Mouse (Mus musculus) lung, postnatal 0 days (tissue): ENCODE measurements around the gene Tmem121b. TPM values are rescaled to one million over a fixed set of nuclear protein-coding genes. Genes with fewer than 3 reads are reported as not detected.

Experiments
- ATAC-seq: fragments of 200-750 bp; cut with Nextera tagmentation; 2 replicates; pipeline ENCODE4 v1.8.0; 2017; ENCODE audit warnings: moderate library complexity
- DNase-seq: peaks from one replicate; pipeline ENCODE4 v3.0.0-alpha.2; 2016; ENCODE audit warnings: low spot score
- H3K27ac ChIP-seq: fragments of 300-500 bp; sonication (generic); 2 replicates; pipeline ENCODE4 v1.5.1; 2014; ENCODE audit warnings: antibody characterized with exemption, mild to moderate bottlenecking, low read length, mixed read lengths
- H3K27me3 ChIP-seq: fragments of 300-500 bp; sonication (generic); replicated peaks from 2 replicates; pipeline ENCODE4 v1.6.1; 2014; ENCODE audit warnings: low read length, mixed read lengths; ENCODE audit not compliant: insufficient read depth
- H3K36me3 ChIP-seq: fragments of 300-500 bp; sonication (generic); 2 replicates; pipeline ENCODE4 v1.6.1; 2014; ENCODE audit warnings: low read length, mixed read lengths; ENCODE audit not compliant: insufficient read depth
- H3K4me1 ChIP-seq: fragments of 300-500 bp; sonication (generic); 2 replicates; pipeline ENCODE4 v1.6.1; 2014; ENCODE audit warnings: antibody characterized with exemption, low read depth, low read length, mixed read lengths; ENCODE audit not compliant: insufficient read depth
- H3K4me2 ChIP-seq: fragments of 300-500 bp; sonication (generic); replicated peaks from 2 replicates; pipeline ENCODE4 v1.6.1; 2014; ENCODE audit warnings: low read depth, mild to moderate bottlenecking, low read length, moderate library complexity, mixed read lengths
- H3K4me3 ChIP-seq: fragments of 300-500 bp; sonication (generic); 2 replicates; pipeline ENCODE4 v1.5.1; 2014; ENCODE audit warnings: low read depth, low read length
- H3K9ac ChIP-seq: fragments of 300-500 bp; sonication (generic); replicated peaks from 2 replicates; pipeline ENCODE4 v1.6.1; 2014; ENCODE audit warnings: low read depth, mild to moderate bottlenecking
- H3K9me3 ChIP-seq: fragments of 300-500 bp; sonication (generic); 2 replicates; pipeline ENCODE4 v1.6.1; 2016; ENCODE audit warnings: low read length, mixed read lengths
- CTCF ChIP-seq: IDR thresholded peaks from 2 replicates; pipeline ENCODE4 v1.5.1; 2016; ENCODE audit warnings: antibody characterized with exemption, mild to moderate bottlenecking
- EP300 ChIP-seq: IDR thresholded peaks from 2 replicates; pipeline ENCODE4 v1.6.1; 2016; ENCODE audit warnings: antibody characterized with exemption, mild to moderate bottlenecking, control low read depth
- WGBS: fragments of 180-500 bp; shearing (Covaris S2); extraction: QIAGEN DNeasy Blood & Tissue Kit; methylation state at CpG from one replicate; pipeline ENCODE4 v1.1.7; 2014; 5-methylcytosine and 5-hydroxymethylcytosine counted together
- polyA plus RNA-seq: library from polyadenylated mRNA; unstranded; fragments of >200 nt; fragmentation: Nextera tagmentation; extraction: Ambion mirVana; gene quantifications from 2 replicates; pipeline ENCODE4 v1.2.1, GENCODE M21; 2015

Gene Tmem121b
- polyA plus RNA-seq, 1 experiment from 2014 or later, result 0.58 TPM

DNA sequence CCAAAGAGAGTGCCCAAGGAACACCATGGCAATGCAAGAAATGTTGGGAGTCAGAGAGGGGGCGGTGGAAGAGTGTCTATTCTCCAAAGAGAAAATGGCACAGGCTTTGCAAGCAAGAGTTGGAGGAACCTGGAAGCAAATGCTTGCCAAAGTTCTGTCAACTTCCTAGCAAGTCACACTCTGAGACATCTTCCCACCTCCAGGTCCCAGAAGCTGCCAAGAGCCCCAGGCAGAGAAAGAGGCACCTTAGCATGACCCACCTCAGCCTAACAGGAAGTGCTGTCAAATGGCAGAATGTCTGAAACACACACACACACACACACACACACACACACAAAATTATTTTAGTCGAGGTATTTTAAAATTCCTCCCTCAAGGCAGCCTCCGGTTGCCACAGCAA lies 10.4 kb upstream of the Tmem121b start:
- WGBS, result 59% methylated on average over 3 of the region's 3 CpGs
- Histone ChIP-seq H3K9ac (no peak overlapping the region), H3K4me1 (no peaks in the 10 kb centered on the region), H3K27me3 (no peaks in the 10 kb centered on the region), H3K4me2 (no peak overlapping the region), H3K4me3 (no peak overlapping the region), H3K36me3 (no peaks in the 10 kb centered on the region), H3K9me3 (no peaks in the 10 kb centered on the region), H3K27ac (no peak overlapping the region)
- no peak for TF ChIP-seq CTCF
- TF ChIP-seq EP300, result no peak
- no peak for ATAC-seq
- no peak for DNase-seq

DNA sequence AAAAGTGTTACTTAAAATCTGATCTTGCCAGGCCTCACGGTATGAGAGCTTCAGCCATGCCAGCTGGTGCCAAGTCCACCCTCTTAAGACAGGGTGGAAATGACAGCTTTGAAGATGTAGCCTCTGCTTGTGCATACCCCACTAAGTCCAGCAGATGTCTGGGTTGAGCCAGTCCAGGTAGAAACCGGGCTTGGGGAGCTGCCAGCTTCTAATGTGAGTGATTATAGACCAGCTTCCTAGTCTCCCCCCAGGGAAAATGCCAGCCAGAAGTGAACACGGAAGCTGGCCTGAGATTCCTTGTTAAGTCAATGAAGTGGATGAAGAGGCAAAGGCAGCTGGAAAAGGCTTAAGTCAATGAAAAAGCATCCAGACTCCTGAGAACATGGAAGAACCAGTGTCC lies 2.9 kb upstream of the Tmem121b start:
- H3K9me3 ChIP-seq, result no peaks in the 10 kb centered on the region
- no peaks in the 10 kb centered on the region; the same call in 1 of the 2 replicates for H3K4me1 ChIP-seq
- peaks cover 19% of the 10 kb centered on the region for H3K27me3 ChIP-seq
- no peaks in the 10 kb centered on the region for H3K36me3 ChIP-seq
- TF ChIP-seq CTCF (no peak), EP300 (no peak)
- WGBS, result 48% methylated on average over 3 of the region's 3 CpGs
- H3K4me2 ChIP-seq, result no peak overlapping the region
- no peak for DNase-seq
- no peak overlapping the region for H3K9ac ChIP-seq
- no peak for ATAC-seq
- no peak overlapping the region for H3K27ac ChIP-seq
- no peak overlapping the region for H3K4me3 ChIP-seq

GRCm38 (mm10) chr6:120492499-120493373 lies 871 bp downstream of the Tmem121b start:
- TF ChIP-seq EP300, result no peak
- no peak; the same call in 1 of the 2 replicates for TF ChIP-seq CTCF
- H3K4me1 ChIP-seq, result no peaks in the 10 kb centered on the region; the same call in 1 of the 2 replicates
- ATAC-seq (peak; percentile 60), DNase-seq (no peak)
- no peak overlapping the region for H3K27ac ChIP-seq
- peak overlapping the region; percentile 96 for H3K4me2 ChIP-seq
- H3K9me3 ChIP-seq, result no peaks in the 10 kb centered on the region
- H3K27me3 ChIP-seq, result peaks cover 25% of the 10 kb centered on the region
- WGBS, result 3% methylated on average over 70 of the region's 95 CpGs
- no peaks in the 10 kb centered on the region for H3K36me3 ChIP-seq
- H3K4me3 ChIP-seq, result peak overlapping the region; percentile 60
- no peak overlapping the region for H3K9ac ChIP-seq

- H3K9ac ChIP-seq, result no peak overlapping the region
- DNase-seq (peak; percentile 75), ATAC-seq (peak; percentile 85)
- no peak overlapping the region for H3K27ac ChIP-seq
- H3K4me3 ChIP-seq, result peak overlapping the region; percentile 60
- no peaks in the 10 kb centered on the region for H3K9me3 ChIP-seq
- H3K4me2 ChIP-seq, result peak overlapping the region; percentile 96
- H3K36me3 ChIP-seq, result no peaks in the 10 kb centered on the region
- H3K27me3 ChIP-seq, result peaks cover 25% of the 10 kb centered on the region
- WGBS, result 6% methylated on average over 22 of the region's 22 CpGs
- no peaks in the 10 kb centered on the region; the same call in 1 of the 2 replicates for H3K4me1 ChIP-seq
- TF ChIP-seq EP300, result peak; percentile 25; the same call in 1 of the 2 replicates
- no peak for TF ChIP-seq CTCF
Observed at GRCm38 (mm10) chr6:120491862-120492498, 1.6 kb downstream of the Tmem121b start.

- no peak for ATAC-seq
- Histone ChIP-seq H3K27me3 (peaks cover 25% of the 10 kb centered on the region), H3K9ac (no peak overlapping the region), H3K9me3 (no peaks in the 10 kb centered on the region), H3K4me2 (no peak overlapping the region), H3K36me3 (no peaks in the 10 kb centered on the region), H3K4me1 (no peaks in the 10 kb centered on the region; the same call in 1 of the 2 replicates), H3K27ac (no peak overlapping the region), H3K4me3 (no peak overlapping the region)
- TF ChIP-seq EP300, result no peak
- TF ChIP-seq CTCF, result no peak
- WGBS, result 36% methylated on average over 7 of the region's 7 CpGs
- DNase-seq, result no peak
Observed at GRCm38 (mm10) chr6:120491064-120491463, 2.5 kb downstream of the Tmem121b start.

GRCm38 (mm10) chr6:120489461-120489860 lies 4.1 kb downstream of the Tmem121b start:
- no peaks in the 10 kb centered on the region for H3K36me3 ChIP-seq
- DNase-seq (no peak), ATAC-seq (no peak)
- no peak for TF ChIP-seq EP300
- no peak for TF ChIP-seq CTCF
- no peak overlapping the region for H3K27ac ChIP-seq
- H3K4me2 ChIP-seq, result no peak overlapping the region
- peaks cover 25% of the 10 kb centered on the region for H3K27me3 ChIP-seq
- no peak overlapping the region for H3K9ac ChIP-seq
- 53% methylated on average over 2 of the region's 2 CpGs for WGBS
- no peak overlapping the region for H3K4me3 ChIP-seq
- H3K4me1 ChIP-seq, result no peaks in the 10 kb centered on the region; the same call in 1 of the 2 replicates
- no peaks in the 10 kb centered on the region for H3K9me3 ChIP-seq
